Mouse (Mus musculus) hematopoietic stem cell, adult 5-6 weeks (primary cell): ENCODE results near the gene 4930563M21Rik. TPM values are rescaled to one million over a fixed set of nuclear protein-coding genes. Genes with fewer than 3 reads are reported as not detected.

Experiments used
- total RNA-seq: library from RNA; stranded (forward); fragments of 172-1452, 232-1000 nt; gene quantifications from 2 replicates; pipeline ENCODE4 v1.2.3, GENCODE M21; 2017

4930563M21Rik gene
- total RNA-seq, 1 experiment from 2014 or later, result not detected

Other genes with a start within 250 kb of the 4930563M21Rik start
- gene Scaper, start 72.4 kb downstream of the 4930563M21Rik start, total RNA-seq, result 26.5 and 32.7 TPM in 2 replicates
- gene Rcn2, start 31.3 kb upstream of the 4930563M21Rik start, total RNA-seq, result 74.9 and 87.8 TPM in 2 replicates
- gene Pstpip1, start 79.4 kb upstream of the 4930563M21Rik start, total RNA-seq, result 109 and 141 TPM in 2 replicates
- gene Tspan3, start 154.9 kb upstream of the 4930563M21Rik start, total RNA-seq, result 91.3 and 100 TPM in 2 replicates